Mouse (Mus musculus): ENCODE data around the gene Gm3239.
"Not testable (repeated sequence)": the region's sequence is repeated elsewhere in the genome, so short reads cannot be mapped to it uniquely, and the experiment has no call there.

Gm3239 gene

GRCm38 (mm10) chr14:4663892-4664291 lies at the start of gene Gm3239:
Gene Gm3239 (plus strand): TSS chr14:4664192.
- DNase-seq (ENCODE audit: low spot score), result not testable (repeated sequence)

- DNase-seq (ENCODE audit: low spot score), result not testable (repeated sequence)
Measured at GRCm38 (mm10) chr14:4632052-4632451, 31.9 kb upstream of the Gm3239 start, which contains the start of gene Gm8159. Gene Gm8159 (plus strand): TSS chr14:4632352.

GRCm38 (mm10) chr14:4649309-4649708 lies 14.7 kb upstream of the Gm3239 start:
- DNase-seq (ENCODE audit: low spot score), result not testable (repeated sequence)

- not testable (repeated sequence) for DNase-seq (ENCODE audit: low spot score)
Measured at GRCm38 (mm10) chr14:4650324-4650723, 13.7 kb upstream of the Gm3239 start.

GRCm38 (mm10) chr14:4708938-4709337 lies 44.9 kb downstream of the Gm3239 start, which contains the start of gene Gm7876:
Gene Gm7876 (plus strand): TSS chr14:4709238.
- DNase-seq (ENCODE audit: low spot score), result not testable (repeated sequence)

Measured in ovary, postnatal 10 days (tissue).